Mouse (Mus musculus): ENCODE measurements around the gene Dock1. TPM values are rescaled to one million over a fixed set of nuclear protein-coding genes. Genes with fewer than 3 reads are reported as not detected.

Gene Dock1
- polyA plus RNA-seq, 1 experiment from 2014 or later: 21.9 TPM

GRCm38 (mm10) chr7:134726530-134727258 is 56.2 kb downstream of the Dock1 start:
- no peaks in the 10 kb centered on the region for H3K27me3 ChIP-seq (replicated peaks; ENCODE audit: control insufficient read depth, insufficient read depth, low read length)
- WGBS: 68% methylated on average over 5 of the region's 5 CpGs
- H3K4me1 ChIP-seq (ENCODE audit: control insufficient read depth, insufficient read depth, low read length): peaks cover 24% of the 10 kb centered on the region
- peaks cover 5% of the 10 kb centered on the region; the same call in 1 of the 2 replicates for H3K36me3 ChIP-seq (ENCODE audit: control insufficient read depth, insufficient read depth, low read length)
- peak overlapping the region; percentile 83 for H3K27ac ChIP-seq (ENCODE audit: low read length)
- ATAC-seq: peak; percentile 92
- H3K9ac ChIP-seq (ENCODE audit: low read depth, low read length): no peak overlapping the region
- no peaks in the 10 kb centered on the region for H3K9me3 ChIP-seq (ENCODE audit: control insufficient read depth, low read length)
- no peak overlapping the region for H3K4me3 ChIP-seq (ENCODE audit: low read length)
- H3K4me2 ChIP-seq (ENCODE audit: low read depth, low read length): peak overlapping the region; percentile 20; the same call in 1 of the 2 replicates

GRCm38 (mm10) chr7:134729348-134729747 is 58.9 kb downstream of the Dock1 start:
- no peak overlapping the region for H3K4me2 ChIP-seq (ENCODE audit: low read depth, low read length)
- H3K27me3 ChIP-seq (replicated peaks; ENCODE audit: control insufficient read depth, insufficient read depth, low read length): no peaks in the 10 kb centered on the region
- no peak overlapping the region for H3K27ac ChIP-seq (ENCODE audit: low read length)
- no peak overlapping the region for H3K9ac ChIP-seq (ENCODE audit: low read depth, low read length)
- peaks cover 24% of the 10 kb centered on the region for H3K4me1 ChIP-seq (ENCODE audit: control insufficient read depth, insufficient read depth, low read length)
- H3K9me3 ChIP-seq (ENCODE audit: control insufficient read depth, low read length): no peaks in the 10 kb centered on the region
- ATAC-seq: no peak
- peaks cover 5% of the 10 kb centered on the region; the same call in 1 of the 2 replicates for H3K36me3 ChIP-seq (ENCODE audit: control insufficient read depth, insufficient read depth, low read length)
- no peak overlapping the region for H3K4me3 ChIP-seq (ENCODE audit: low read length)

- peaks cover 5% of the 10 kb centered on the region; the same call in 1 of the 2 replicates for H3K36me3 ChIP-seq (ENCODE audit: control insufficient read depth, insufficient read depth, low read length)
- no peak overlapping the region for H3K27ac ChIP-seq (ENCODE audit: low read length)
- 95% methylated on average over 3 of the region's 3 CpGs for WGBS
- H3K4me2 ChIP-seq (ENCODE audit: low read depth, low read length): no peak overlapping the region
- ATAC-seq: no peak
- H3K9me3 ChIP-seq (ENCODE audit: control insufficient read depth, low read length): no peaks in the 10 kb centered on the region
- peaks cover 14% of the 10 kb centered on the region for H3K4me1 ChIP-seq (ENCODE audit: control insufficient read depth, insufficient read depth, low read length)
- no peaks in the 10 kb centered on the region for H3K27me3 ChIP-seq (replicated peaks; ENCODE audit: control insufficient read depth, insufficient read depth, low read length)
- H3K9ac ChIP-seq (ENCODE audit: low read depth, low read length): no peak overlapping the region
- H3K4me3 ChIP-seq (ENCODE audit: low read length): no peak overlapping the region
Measured at GRCm38 (mm10) chr7:134730406-134731126, 60.1 kb downstream of the Dock1 start.

GRCm38 (mm10) chr7:134747059-134747458 is 76.6 kb downstream of the Dock1 start:
- no peak overlapping the region for H3K4me3 ChIP-seq (ENCODE audit: low read length)
- no peak overlapping the region for H3K4me2 ChIP-seq (ENCODE audit: low read depth, low read length)
- peaks cover 12% of the 10 kb centered on the region; the same call in 1 of the 2 replicates for H3K36me3 ChIP-seq (ENCODE audit: control insufficient read depth, insufficient read depth, low read length)
- no peak for ATAC-seq
- H3K27ac ChIP-seq (ENCODE audit: low read length): no peak overlapping the region
- no peaks in the 10 kb centered on the region for H3K9me3 ChIP-seq (ENCODE audit: control insufficient read depth, low read length)
- H3K4me1 ChIP-seq (ENCODE audit: control insufficient read depth, insufficient read depth, low read length): no peaks in the 10 kb centered on the region
- 92% methylated on average over 4 of the region's 4 CpGs for WGBS
- no peaks in the 10 kb centered on the region for H3K27me3 ChIP-seq (replicated peaks; ENCODE audit: control insufficient read depth, insufficient read depth, low read length)
- no peak overlapping the region for H3K9ac ChIP-seq (ENCODE audit: low read depth, low read length)

GRCm38 (mm10) chr7:134748376-134748775 is 77.9 kb downstream of the Dock1 start:
- 86% methylated on average over 3 of the region's 3 CpGs for WGBS

GRCm38 (mm10) chr7:134749613-134750012 is 79.2 kb downstream of the Dock1 start:
- 87% methylated on average over 1 of the region's 1 CpGs for WGBS
- Histone ChIP-seq H3K9me3 (ENCODE audit: control insufficient read depth, low read length) (no peaks in the 10 kb centered on the region), H3K4me1 (ENCODE audit: control insufficient read depth, insufficient read depth, low read length) (no peaks in the 10 kb centered on the region), H3K4me2 (ENCODE audit: low read depth, low read length) (no peak overlapping the region), H3K9ac (ENCODE audit: low read depth, low read length) (no peak overlapping the region), H3K27ac (ENCODE audit: low read length) (no peak overlapping the region), H3K4me3 (ENCODE audit: low read length) (no peak overlapping the region), H3K36me3 (ENCODE audit: control insufficient read depth, insufficient read depth, low read length) (peaks cover 14% of the 10 kb centered on the region; the same call in 1 of the 2 replicates), H3K27me3 (replicated peaks; ENCODE audit: control insufficient read depth, insufficient read depth, low read length) (no peaks in the 10 kb centered on the region)
- no peak for ATAC-seq

More at GRCm38 (mm10) chr7:134748376-134748775, 77.9 kb downstream of the Dock1 start:
- H3K27ac ChIP-seq (ENCODE audit: low read length): no peak overlapping the region
- no peak for ATAC-seq
- H3K4me1 ChIP-seq (ENCODE audit: control insufficient read depth, insufficient read depth, low read length): no peaks in the 10 kb centered on the region
- H3K4me3 ChIP-seq (ENCODE audit: low read length): no peak overlapping the region
- H3K36me3 ChIP-seq (ENCODE audit: control insufficient read depth, insufficient read depth, low read length): peaks cover 14% of the 10 kb centered on the region; the same call in 1 of the 2 replicates
- no peaks in the 10 kb centered on the region for H3K9me3 ChIP-seq (ENCODE audit: control insufficient read depth, low read length)
- H3K27me3 ChIP-seq (replicated peaks; ENCODE audit: control insufficient read depth, insufficient read depth, low read length): no peaks in the 10 kb centered on the region
- H3K9ac ChIP-seq (ENCODE audit: low read depth, low read length): no peak overlapping the region
- H3K4me2 ChIP-seq (ENCODE audit: low read depth, low read length): no peak overlapping the region

GRCm38 (mm10) chr7:134751496-134751895 is 81.0 kb downstream of the Dock1 start:
- Histone ChIP-seq H3K9me3 (ENCODE audit: control insufficient read depth, low read length) (no peaks in the 10 kb centered on the region), H3K27ac (ENCODE audit: low read length) (no peak overlapping the region), H3K27me3 (replicated peaks; ENCODE audit: control insufficient read depth, insufficient read depth, low read length) (no peaks in the 10 kb centered on the region), H3K36me3 (ENCODE audit: control insufficient read depth, insufficient read depth, low read length) (peaks cover 10% of the 10 kb centered on the region; the same call in 1 of the 2 replicates), H3K4me3 (ENCODE audit: low read length) (no peak overlapping the region), H3K4me2 (ENCODE audit: low read depth, low read length) (no peak overlapping the region), H3K4me1 (ENCODE audit: control insufficient read depth, insufficient read depth, low read length) (no peaks in the 10 kb centered on the region), H3K9ac (ENCODE audit: low read depth, low read length) (no peak overlapping the region)
- no peak for ATAC-seq
- WGBS: 96% methylated on average over 3 of the region's 3 CpGs

GRCm38 (mm10) chr7:134753417-134753816 is 83.0 kb downstream of the Dock1 start:
- Histone ChIP-seq H3K36me3 (ENCODE audit: control insufficient read depth, insufficient read depth, low read length) (peaks cover 5% of the 10 kb centered on the region; the same call in 1 of the 2 replicates), H3K27ac (ENCODE audit: low read length) (no peak overlapping the region)

GRCm38 (mm10) chr7:134757605-134758004 is 87.2 kb downstream of the Dock1 start:
- H3K4me2 ChIP-seq (ENCODE audit: low read depth, low read length): no peak overlapping the region
- ATAC-seq: no peak
- WGBS: 88% methylated on average over 7 of the region's 7 CpGs
- peaks cover 6% of the 10 kb centered on the region for H3K36me3 ChIP-seq (ENCODE audit: control insufficient read depth, insufficient read depth, low read length)
- H3K9ac ChIP-seq (ENCODE audit: low read depth, low read length): no peak overlapping the region
- no peaks in the 10 kb centered on the region for H3K9me3 ChIP-seq (ENCODE audit: control insufficient read depth, low read length)
- H3K27ac ChIP-seq (ENCODE audit: low read length): no peak overlapping the region
- H3K27me3 ChIP-seq (replicated peaks; ENCODE audit: control insufficient read depth, insufficient read depth, low read length): no peaks in the 10 kb centered on the region
- no peaks in the 10 kb centered on the region for H3K4me1 ChIP-seq (ENCODE audit: control insufficient read depth, insufficient read depth, low read length)
- H3K4me3 ChIP-seq (ENCODE audit: low read length): no peak overlapping the region

More at GRCm38 (mm10) chr7:134753417-134753816, 83.0 kb downstream of the Dock1 start:
- no peak overlapping the region for H3K4me2 ChIP-seq (ENCODE audit: low read depth, low read length)
- no peaks in the 10 kb centered on the region for H3K4me1 ChIP-seq (ENCODE audit: control insufficient read depth, insufficient read depth, low read length)
- WGBS: 48% methylated on average over 5 of the region's 5 CpGs
- H3K9ac ChIP-seq (ENCODE audit: low read depth, low read length): no peak overlapping the region
- no peaks in the 10 kb centered on the region for H3K27me3 ChIP-seq (replicated peaks; ENCODE audit: control insufficient read depth, insufficient read depth, low read length)
- no peak overlapping the region for H3K4me3 ChIP-seq (ENCODE audit: low read length)
- no peaks in the 10 kb centered on the region for H3K9me3 ChIP-seq (ENCODE audit: control insufficient read depth, low read length)
- peak; percentile 40; the same call in 1 of the 2 replicates for ATAC-seq

Data from intestine, embryonic 16.5 days (tissue).